Mouse (Mus musculus) erythroid progenitor cell, adult 5-6 weeks (primary cell): ENCODE measurements around the gene 1700012P22Rik. TPM values are rescaled to one million over a fixed set of nuclear protein-coding genes. Genes with fewer than 3 reads are reported as not detected.

Source experiments
- total RNA-seq, 2 experiments: library from RNA; stranded (forward) in 1 of 2; stranded (reverse) in 1 of 2; fragments of 150-400 nt in 1 of 2; fragments of 186-747, 209-891 nt in 1 of 2; gene quantifications; 2 replicates each; pipeline versions ENCODE4 v1.2.3 to v1.2.4; 2015 to 2017; ENCODE audit warnings: low replicate concordance in 2 of 2

1700012P22Rik gene
- total RNA-seq, 2 experiments from 2014 or later: not detected

Other genes with a start within 250 kb of the 1700012P22Rik start
- gene Oog2, start 248.1 kb downstream of the 1700012P22Rik start, total RNA-seq (2015; ENCODE audit: low replicate concordance): not detected in 2 replicates
- gene Oog2, start 248.1 kb downstream of the 1700012P22Rik start, total RNA-seq (2017; ENCODE audit: low replicate concordance): not detected in 2 replicates
- not detected in 2 replicates for gene C87977, start 225.5 kb downstream of the 1700012P22Rik start, total RNA-seq (2015; ENCODE audit: low replicate concordance)
- gene C87977, start 225.5 kb downstream of the 1700012P22Rik start, total RNA-seq (2017; ENCODE audit: low replicate concordance): not detected in 2 replicates
- not detected in 2 replicates for gene Pramel5, start 158.3 kb downstream of the 1700012P22Rik start, total RNA-seq (2015; ENCODE audit: low replicate concordance)
- gene Pramel5, start 158.3 kb downstream of the 1700012P22Rik start, total RNA-seq (2017; ENCODE audit: low replicate concordance): not detected in 2 replicates
- not detected in 2 replicates for gene Gm13128, start 108.5 kb downstream of the 1700012P22Rik start, total RNA-seq (2015; ENCODE audit: low replicate concordance)
- gene Gm13128, start 108.5 kb downstream of the 1700012P22Rik start, total RNA-seq (2017; ENCODE audit: low replicate concordance): not detected in 2 replicates
- not detected in 2 replicates for gene Gm13119, start 80.8 kb downstream of the 1700012P22Rik start, total RNA-seq (2015; ENCODE audit: low replicate concordance)
- not detected in 2 replicates for gene Gm13119, start 80.8 kb downstream of the 1700012P22Rik start, total RNA-seq (2017; ENCODE audit: low replicate concordance)
- gene Pramef20, start 60.8 kb downstream of the 1700012P22Rik start, total RNA-seq (2015; ENCODE audit: low replicate concordance): not detected in 2 replicates
- gene Pramef20, start 60.8 kb downstream of the 1700012P22Rik start, total RNA-seq (2017; ENCODE audit: low replicate concordance): not detected in 2 replicates
- not detected in 2 replicates for gene Pramef12, start 30.3 kb downstream of the 1700012P22Rik start, total RNA-seq (2015; ENCODE audit: low replicate concordance)
- not detected in 2 replicates for gene Pramef12, start 30.3 kb downstream of the 1700012P22Rik start, total RNA-seq (2017; ENCODE audit: low replicate concordance)
- gene Gm9944, start 14.5 kb upstream of the 1700012P22Rik start, total RNA-seq (2015; ENCODE audit: low replicate concordance): not detected in 2 replicates
- not detected in 2 replicates for gene Gm9944, start 14.5 kb upstream of the 1700012P22Rik start, total RNA-seq (2017; ENCODE audit: low replicate concordance)
- not detected in 2 replicates for gene Aadacl3, start 25.0 kb upstream of the 1700012P22Rik start, total RNA-seq (2015; ENCODE audit: low replicate concordance)
- gene Aadacl3, start 25.0 kb upstream of the 1700012P22Rik start, total RNA-seq (2017; ENCODE audit: low replicate concordance): not detected in 2 replicates
- not detected in 2 replicates for gene 9430007A20Rik, start 81.0 kb upstream of the 1700012P22Rik start, total RNA-seq (2015; ENCODE audit: low replicate concordance)
- not detected in 2 replicates for gene 9430007A20Rik, start 81.0 kb upstream of the 1700012P22Rik start, total RNA-seq (2017; ENCODE audit: low replicate concordance)
- gene Gm13124, start 126.4 kb upstream of the 1700012P22Rik start, total RNA-seq (2015; ENCODE audit: low replicate concordance): not detected in 2 replicates
- not detected in 2 replicates for gene Gm13124, start 126.4 kb upstream of the 1700012P22Rik start, total RNA-seq (2017; ENCODE audit: low replicate concordance)
- not detected in 2 replicates for gene Aadacl4, start 174.9 kb upstream of the 1700012P22Rik start, total RNA-seq (2015; ENCODE audit: low replicate concordance)
- gene Aadacl4, start 174.9 kb upstream of the 1700012P22Rik start, total RNA-seq (2017; ENCODE audit: low replicate concordance): not detected in 2 replicates
- gene Gm436, start 247.6 kb upstream of the 1700012P22Rik start, total RNA-seq (2015; ENCODE audit: low replicate concordance): not detected in 2 replicates
- not detected in 2 replicates for gene Gm436, start 247.6 kb upstream of the 1700012P22Rik start, total RNA-seq (2017; ENCODE audit: low replicate concordance)